Mouse (Mus musculus): ENCODE results near the gene Gpc6. TPM values are rescaled to one million over a fixed set of nuclear protein-coding genes. Genes with fewer than 3 reads are reported as not detected.

Gene Gpc6
- total RNA-seq, 2 experiments from 2014 or later = 35.6 to 41.2 TPM

- no peak for DNase-seq
Measured at GRCm38 (mm10) chr14:116947939-116948591, 22.9 kb downstream of the Gpc6 start.

GRCm38 (mm10) chr14:116957154-116957553, 32.0 kb downstream of the Gpc6 start:
- no peak for DNase-seq

GRCm38 (mm10) chr14:116964837-116965236, 39.7 kb downstream of the Gpc6 start:
- DNase-seq = no peak

- DNase-seq = no peak
Measured at GRCm38 (mm10) chr14:116974708-116975107, 49.6 kb downstream of the Gpc6 start.

- DNase-seq = no peak
Measured at GRCm38 (mm10) chr14:116975224-116975623, 50.1 kb downstream of the Gpc6 start.

GRCm38 (mm10) chr14:116977259-116977658, 52.1 kb downstream of the Gpc6 start:
- DNase-seq = no peak

GRCm38 (mm10) chr14:116979714-116980382, 54.7 kb downstream of the Gpc6 start:
- no peak for DNase-seq

- no peak for DNase-seq
Measured at GRCm38 (mm10) chr14:116981711-116982110, 56.6 kb downstream of the Gpc6 start.

GRCm38 (mm10) chr14:116987341-116987740, 62.2 kb downstream of the Gpc6 start:
- DNase-seq = no peak

GRCm38 (mm10) chr14:117000376-117000775, 75.3 kb downstream of the Gpc6 start:
- no peak for DNase-seq

GRCm38 (mm10) chr14:117002313-117002712, 77.2 kb downstream of the Gpc6 start:
- DNase-seq = no peak

- no peak for DNase-seq
Measured at GRCm38 (mm10) chr14:117008781-117009180, 83.7 kb downstream of the Gpc6 start.

- no peak for DNase-seq
Measured at GRCm38 (mm10) chr14:117012969-117013368, 87.9 kb downstream of the Gpc6 start.

GRCm38 (mm10) chr14:117013554-117014117, 88.5 kb downstream of the Gpc6 start:
- no peak for DNase-seq

- no peak for DNase-seq
Measured at GRCm38 (mm10) chr14:117015333-117015922, 90.3 kb downstream of the Gpc6 start.

- no peak for DNase-seq
Measured at GRCm38 (mm10) chr14:117022180-117022799, 97.2 kb downstream of the Gpc6 start.

GRCm38 (mm10) chr14:117034146-117034545, 109.0 kb downstream of the Gpc6 start:
- DNase-seq = no peak

- DNase-seq = no peak
Measured at GRCm38 (mm10) chr14:117041017-117041416, 115.9 kb downstream of the Gpc6 start.

- no peak for DNase-seq
Measured at GRCm38 (mm10) chr14:117048951-117049350, 123.8 kb downstream of the Gpc6 start.

- DNase-seq = no peak
Measured at GRCm38 (mm10) chr14:117050877-117051276, 125.8 kb downstream of the Gpc6 start.

- no peak for DNase-seq
Measured at GRCm38 (mm10) chr14:117053361-117053760, 128.2 kb downstream of the Gpc6 start.

GRCm38 (mm10) chr14:117055134-117055533, 130.0 kb downstream of the Gpc6 start:
- no peak for DNase-seq

- DNase-seq = no peak
Measured at GRCm38 (mm10) chr14:117061078-117061477, 136.0 kb downstream of the Gpc6 start.
